Mouse (Mus musculus): ENCODE results near the gene Fignl2. TPM values are rescaled to one million over a fixed set of nuclear protein-coding genes. Genes with fewer than 3 reads are reported as not detected.

Gene Fignl2
- polyA plus RNA-seq, 1 experiment from 2014 or later = 0.82 TPM

DNA sequence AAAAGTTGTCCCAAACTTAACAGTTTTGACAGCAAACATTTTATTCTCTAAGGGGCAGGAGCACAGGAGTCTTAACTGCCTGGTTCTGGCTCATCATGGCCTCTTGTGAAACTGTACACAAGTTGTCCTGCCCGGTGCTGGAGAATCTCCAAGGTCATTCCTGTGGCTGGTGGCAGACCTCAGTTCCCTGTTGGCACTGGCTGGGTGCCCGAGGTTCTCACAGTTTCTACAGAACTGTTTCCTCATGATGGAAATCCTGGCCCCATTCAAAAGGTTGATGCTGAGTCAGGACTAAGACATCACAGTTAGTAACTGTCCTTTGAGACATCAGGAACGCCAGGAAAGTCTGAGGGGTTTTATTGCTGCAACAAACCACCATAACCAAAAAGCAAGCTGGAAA, 8.6 kb upstream of the Fignl2 start:
- H3K27ac ChIP-seq = no peak overlapping the region
- no peaks in the 10 kb centered on the region for H3K36me3 ChIP-seq (replicated peaks)
- H3K27me3 ChIP-seq (ENCODE audit: poor library complexity, severe bottlenecking) = peaks cover 30% of the 10 kb centered on the region
- H3K4me1 ChIP-seq = peaks cover 38% of the 10 kb centered on the region
- no peak for DNase-seq (ENCODE audit: extremely low spot score, low spot score)
- H3K9me3 ChIP-seq = no peaks in the 10 kb centered on the region
- H3K4me3 ChIP-seq = no peak overlapping the region
- WGBS = 85% methylated on average over 3 of the region's 3 CpGs

DNA sequence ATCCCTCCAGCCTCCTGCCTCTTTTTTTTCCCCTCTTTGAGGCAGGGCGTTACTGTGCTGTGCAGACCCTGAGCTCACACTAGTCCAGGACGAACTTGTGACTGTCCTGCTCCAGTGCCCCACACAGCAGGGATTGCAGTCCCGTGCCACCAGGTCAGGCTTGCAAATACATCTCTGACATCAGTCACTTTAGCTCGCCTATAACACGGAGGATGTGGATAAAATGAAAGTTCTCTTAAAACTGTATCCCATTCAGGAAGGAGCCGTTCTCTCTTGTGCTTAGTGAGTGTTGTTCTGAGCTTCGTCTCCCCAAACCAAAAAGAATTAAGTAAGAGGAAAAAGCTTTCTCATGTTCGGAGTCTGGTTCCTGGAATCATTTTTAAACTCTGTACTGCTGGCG, 8.1 kb upstream of the Fignl2 start:
- no peaks in the 10 kb centered on the region for H3K36me3 ChIP-seq (replicated peaks)
- 77% methylated on average over 9 of the region's 9 CpGs for WGBS
- H3K4me3 ChIP-seq = no peak overlapping the region
- no peaks in the 10 kb centered on the region for H3K9me3 ChIP-seq
- peaks cover 26% of the 10 kb centered on the region for H3K27me3 ChIP-seq (ENCODE audit: poor library complexity, severe bottlenecking)
- peaks cover 38% of the 10 kb centered on the region for H3K4me1 ChIP-seq
- DNase-seq (ENCODE audit: extremely low spot score, low spot score) = no peak
- H3K27ac ChIP-seq = no peak overlapping the region

DNA sequence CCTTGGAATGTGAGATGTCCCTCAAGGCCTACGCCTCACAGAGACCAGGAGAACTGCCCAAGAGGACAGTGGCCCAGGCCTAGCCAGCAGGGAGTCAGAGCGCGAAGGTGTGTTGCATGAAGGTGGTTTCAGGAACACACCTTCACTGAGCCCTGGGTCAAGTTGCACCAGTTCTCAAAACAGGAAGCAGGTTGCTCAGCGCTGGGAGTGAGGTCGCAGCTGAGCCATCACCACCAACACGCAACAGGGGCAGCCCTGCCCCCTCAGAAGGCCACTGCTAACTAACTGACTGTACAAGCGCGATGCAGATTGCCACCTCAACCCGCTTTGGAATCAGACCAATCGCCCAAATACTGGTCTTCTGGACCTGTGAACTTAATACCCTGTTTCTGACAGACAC, 6.1 kb upstream of the Fignl2 start:
- no peak for DNase-seq (ENCODE audit: extremely low spot score, low spot score)

DNA sequence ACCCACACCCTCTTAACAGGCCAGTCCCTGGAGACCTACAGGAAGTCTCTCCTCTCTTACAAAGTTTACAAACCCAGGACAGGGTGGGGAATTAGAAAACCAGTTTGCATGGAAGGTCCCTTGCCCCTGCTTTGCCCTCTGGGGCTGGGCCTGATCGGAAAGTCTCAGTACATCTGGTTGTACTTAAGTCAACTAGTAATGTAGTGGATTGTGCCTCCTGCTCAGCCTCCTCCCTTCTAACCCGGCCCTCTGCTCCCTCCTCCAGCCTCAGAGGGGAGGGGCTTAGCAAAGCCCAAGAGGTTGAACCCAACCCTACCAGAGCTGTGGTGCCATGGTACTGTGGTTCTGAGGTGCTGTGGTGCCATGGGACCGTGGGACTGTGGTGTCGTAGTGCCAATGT, 3.9 kb upstream of the Fignl2 start:
- H3K4me1 ChIP-seq = peaks cover 68% of the 10 kb centered on the region
- peaks cover 26% of the 10 kb centered on the region for H3K27me3 ChIP-seq (ENCODE audit: poor library complexity, severe bottlenecking)
- DNase-seq (ENCODE audit: extremely low spot score, low spot score) = no peak
- H3K27ac ChIP-seq = peak overlapping the region; percentile 71
- H3K4me3 ChIP-seq = no peak overlapping the region
- no peaks in the 10 kb centered on the region for H3K36me3 ChIP-seq (replicated peaks)
- H3K9me3 ChIP-seq = no peaks in the 10 kb centered on the region
- WGBS = 56% methylated on average over 4 of the region's 4 CpGs

More for the DNA sequence above, 6.1 kb upstream of the Fignl2 start:
- 75% methylated on average over 10 of the region's 10 CpGs for WGBS
- Histone ChIP-seq H3K9me3 (no peaks in the 10 kb centered on the region), H3K4me1 (peaks cover 56% of the 10 kb centered on the region), H3K36me3 (replicated peaks) (no peaks in the 10 kb centered on the region), H3K27ac (no peak overlapping the region; the same call in 1 of the 2 replicates), H3K4me3 (no peak overlapping the region), H3K27me3 (ENCODE audit: poor library complexity, severe bottlenecking) (peaks cover 27% of the 10 kb centered on the region)

DNA sequence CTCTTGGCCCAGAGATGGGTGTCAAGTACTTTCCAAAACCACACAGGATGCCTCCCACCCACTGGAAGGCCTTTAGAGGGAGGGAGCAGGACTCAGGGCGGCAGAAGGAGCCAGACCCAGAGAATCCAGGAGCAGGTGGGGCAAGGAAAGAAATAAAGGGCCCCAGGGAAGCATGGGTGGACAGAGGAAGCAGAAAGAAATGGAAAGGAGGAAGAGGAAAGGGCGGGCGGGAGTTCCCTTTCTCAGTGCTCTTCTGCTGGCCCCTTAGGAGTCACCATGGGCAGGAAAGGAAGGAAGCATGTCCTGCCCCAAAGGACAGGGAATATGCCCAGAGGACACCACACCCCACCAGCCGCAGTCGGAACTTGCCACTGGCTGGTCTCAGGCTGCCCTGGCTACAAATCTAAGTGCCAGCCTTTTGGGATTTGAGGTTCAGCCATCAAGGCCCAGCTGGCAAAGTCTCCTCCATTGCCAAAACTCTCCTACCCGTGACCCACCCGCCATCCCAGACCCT, 2.7 kb upstream of the Fignl2 start:
- Histone ChIP-seq H3K27me3 (ENCODE audit: poor library complexity, severe bottlenecking) (peaks cover 23% of the 10 kb centered on the region), H3K4me1 (peaks cover 76% of the 10 kb centered on the region), H3K27ac (peak overlapping the region; percentile 71), H3K9me3 (no peaks in the 10 kb centered on the region), H3K4me3 (no peak overlapping the region), H3K36me3 (replicated peaks) (no peaks in the 10 kb centered on the region)
- 78% methylated on average over 7 of the region's 7 CpGs for WGBS
- no peak for DNase-seq (ENCODE audit: extremely low spot score, low spot score)

DNA sequence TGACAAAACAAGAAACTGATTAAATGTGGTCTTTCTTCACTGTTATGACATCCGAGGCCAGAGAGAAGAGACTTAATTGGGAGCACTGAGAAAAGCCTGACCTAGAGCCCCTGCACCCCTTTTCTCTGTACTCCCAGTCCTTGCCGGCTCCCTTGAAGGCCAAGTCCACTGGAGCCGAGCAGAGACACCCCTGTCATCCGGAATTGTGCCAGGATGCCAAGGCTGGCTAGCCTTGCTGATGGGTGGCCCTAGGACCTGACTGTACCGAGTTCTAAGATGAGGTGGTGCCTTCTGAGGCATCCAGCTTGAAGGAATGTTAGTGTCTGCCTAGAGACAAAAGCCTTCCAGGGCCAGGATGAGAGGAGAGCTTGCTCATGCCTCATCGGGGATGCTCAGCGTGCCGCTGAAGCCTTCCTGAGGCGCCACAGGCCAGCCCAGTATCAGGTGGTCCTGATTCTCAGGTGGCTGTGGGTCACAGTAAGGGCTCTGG, 1.7 kb upstream of the Fignl2 start:
- 0 out of 2 replicates have a peak overlapping the region, but pooled peaks have one; percentile 90 for H3K4me3 ChIP-seq
- 78% methylated on average over 9 of the region's 9 CpGs for WGBS
- H3K27ac ChIP-seq = peak overlapping the region; percentile 99
- peaks cover 86% of the 10 kb centered on the region for H3K4me1 ChIP-seq
- H3K27me3 ChIP-seq (ENCODE audit: poor library complexity, severe bottlenecking) = peaks cover 23% of the 10 kb centered on the region
- DNase-seq (ENCODE audit: extremely low spot score, low spot score) = no peak
- no peaks in the 10 kb centered on the region for H3K36me3 ChIP-seq (replicated peaks)
- no peaks in the 10 kb centered on the region for H3K9me3 ChIP-seq

DNA sequence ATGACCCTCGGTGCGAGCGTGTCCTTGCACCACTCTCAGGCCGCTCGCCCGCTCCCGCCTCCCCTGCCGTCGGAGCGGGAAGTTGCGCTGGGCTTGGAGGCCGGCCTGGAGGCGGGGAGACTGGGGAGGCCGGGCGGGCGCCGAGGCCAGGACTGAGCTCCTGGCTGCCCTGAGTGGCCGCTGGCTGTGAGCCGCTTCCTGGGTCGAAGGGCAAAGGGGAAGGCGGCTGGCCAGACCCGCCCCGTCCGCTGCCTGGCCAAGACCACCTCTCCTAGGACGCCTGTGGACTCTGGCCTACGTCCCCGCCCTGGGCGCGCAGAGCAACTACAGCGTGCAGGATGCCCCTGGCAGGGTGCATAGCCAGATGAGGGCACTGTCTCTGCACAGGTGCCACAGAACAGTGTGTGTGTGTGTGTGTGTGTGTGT, 377 bp upstream of the Fignl2 start:
- H3K4me3 ChIP-seq = peak overlapping the region; percentile 90
- no peaks in the 10 kb centered on the region for H3K9me3 ChIP-seq
- peaks cover 23% of the 10 kb centered on the region for H3K27me3 ChIP-seq (ENCODE audit: poor library complexity, severe bottlenecking)
- peaks cover 8% of the 10 kb centered on the region for H3K36me3 ChIP-seq (replicated peaks)
- peak overlapping the region; percentile 99 for H3K27ac ChIP-seq
- WGBS = under 1% methylated on average over 30 of the region's 30 CpGs
- H3K4me1 ChIP-seq = peaks cover 91% of the 10 kb centered on the region
- peak; percentile 84 for DNase-seq (ENCODE audit: extremely low spot score, low spot score)

DNA sequence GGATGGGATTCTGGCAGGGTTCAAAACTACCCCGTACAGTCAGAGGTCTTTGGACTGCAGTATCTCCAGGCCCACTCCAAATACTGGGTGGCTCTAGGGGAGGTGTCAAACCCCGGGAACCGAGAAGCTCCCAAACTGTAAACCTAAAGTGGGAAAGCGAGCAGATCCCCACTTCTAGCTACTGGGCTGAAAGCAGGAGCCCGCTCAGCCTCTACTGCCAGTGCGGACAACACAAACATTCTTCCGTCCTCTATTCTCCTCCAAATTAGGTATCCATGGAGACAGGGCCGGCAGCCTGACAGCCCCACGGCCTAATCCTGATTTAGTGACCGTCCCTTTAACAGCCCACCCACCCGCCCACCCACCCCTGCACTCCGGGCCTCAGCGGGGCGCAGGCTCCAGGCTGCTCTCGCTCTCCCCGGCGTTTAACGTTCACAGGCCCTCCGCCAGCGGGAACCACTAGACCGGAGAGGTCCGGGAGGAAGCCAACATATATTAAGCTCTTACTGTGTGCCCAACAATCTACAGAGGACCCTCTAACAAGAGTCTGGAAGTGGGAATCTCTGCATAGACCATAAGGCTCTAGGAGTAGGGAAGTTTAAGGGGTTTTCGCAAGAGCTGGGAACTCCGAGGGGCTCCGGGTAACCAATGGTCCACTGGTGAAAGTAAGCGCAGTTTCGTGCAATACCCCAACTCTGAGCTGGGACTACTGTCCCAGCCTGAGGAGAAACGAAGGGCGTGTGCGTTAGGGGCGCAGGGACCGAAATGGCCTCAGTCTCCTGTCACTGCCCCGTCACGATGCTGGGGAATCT, 1.2 kb downstream of the Fignl2 start:
- H3K9me3 ChIP-seq = no peaks in the 10 kb centered on the region
- peak; percentile 75 for DNase-seq (ENCODE audit: extremely low spot score, low spot score)
- H3K36me3 ChIP-seq (replicated peaks) = peaks cover 22% of the 10 kb centered on the region
- H3K4me1 ChIP-seq = peaks cover 99% of the 10 kb centered on the region
- peak overlapping the region; percentile 90 for H3K4me3 ChIP-seq
- peak overlapping the region; percentile 99 for H3K27ac ChIP-seq
- peaks cover 23% of the 10 kb centered on the region for H3K27me3 ChIP-seq (ENCODE audit: poor library complexity, severe bottlenecking)
- WGBS = under 1% methylated on average over 34 of the region's 34 CpGs

DNA sequence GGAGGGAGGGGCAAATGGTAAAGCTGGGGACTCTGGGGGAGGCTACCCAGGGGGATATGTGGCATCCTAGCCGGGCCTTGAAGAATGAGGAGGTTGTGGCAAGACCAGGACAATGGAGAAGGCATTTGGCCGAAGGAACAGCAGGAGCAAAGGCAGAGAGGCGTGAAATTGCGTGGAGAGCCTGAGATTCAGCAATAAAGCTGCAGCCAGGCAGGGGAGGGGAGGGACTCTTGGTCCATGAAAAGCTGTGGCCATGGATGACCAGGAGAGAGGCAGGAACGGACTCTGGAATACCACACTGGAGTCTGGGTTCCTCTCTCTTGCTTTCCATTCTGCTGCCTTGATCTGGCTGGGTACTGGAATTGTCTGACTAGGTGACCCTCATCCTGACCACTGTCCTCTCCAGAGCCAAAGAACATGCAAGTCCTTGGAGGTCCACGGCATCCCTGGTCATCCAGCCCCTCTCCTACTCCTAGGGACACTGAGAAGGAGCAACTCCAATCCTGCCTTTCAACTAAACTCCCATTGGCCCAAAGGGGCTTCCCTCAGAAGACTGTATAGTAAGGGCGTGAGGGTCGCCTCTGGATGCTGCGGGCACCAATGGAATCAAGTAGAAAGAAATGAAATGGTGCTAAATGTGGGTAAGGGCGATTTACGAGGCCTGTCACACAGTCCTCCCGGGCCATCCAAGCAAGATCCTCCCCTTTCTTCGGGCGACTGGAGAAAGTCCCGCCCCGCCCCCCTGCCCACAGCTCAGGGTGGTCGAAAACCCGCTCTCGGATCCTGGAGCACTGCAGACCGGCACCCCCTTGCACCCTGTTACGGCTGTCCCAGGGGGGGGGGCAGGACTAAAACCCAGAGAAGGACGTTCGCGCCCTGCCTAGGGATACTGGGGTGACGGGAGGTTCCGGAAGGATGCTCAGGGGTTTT, 2.0 kb downstream of the Fignl2 start:
- Histone ChIP-seq H3K4me1 (peaks cover 99% of the 10 kb centered on the region), H3K36me3 (replicated peaks) (peaks cover 22% of the 10 kb centered on the region), H3K27me3 (ENCODE audit: poor library complexity, severe bottlenecking) (peaks cover 21% of the 10 kb centered on the region), H3K27ac (peak overlapping the region; percentile 99), H3K4me3 (peak overlapping the region; percentile 90), H3K9me3 (no peaks in the 10 kb centered on the region)
- DNase-seq (ENCODE audit: extremely low spot score, low spot score) = peak; percentile 60
- WGBS = 1% methylated on average over 26 of the region's 26 CpGs

DNA sequence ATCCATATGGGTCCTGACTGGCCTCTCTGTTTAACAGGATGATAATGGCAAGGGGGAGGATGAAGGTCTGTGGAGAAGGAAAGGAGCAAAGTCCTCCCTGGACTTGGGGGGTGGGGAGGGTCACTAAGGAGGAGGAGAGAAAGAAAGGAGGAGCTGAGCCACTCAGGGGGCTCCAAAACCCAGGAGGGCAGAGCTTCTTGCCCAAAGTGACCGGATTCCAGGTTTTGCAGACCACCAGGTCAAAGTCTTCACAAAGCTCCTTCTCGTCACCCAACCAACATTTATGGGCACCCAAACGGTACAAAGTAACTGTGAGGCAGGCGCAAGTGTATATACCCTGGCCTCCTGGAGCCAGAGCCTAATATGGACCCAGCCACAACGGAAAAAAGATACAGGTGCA, 2.7 kb downstream of the Fignl2 start:
- peak overlapping the region; percentile 90 for H3K4me3 ChIP-seq
- peak overlapping the region; percentile 99 for H3K27ac ChIP-seq
- no peaks in the 10 kb centered on the region for H3K9me3 ChIP-seq
- peaks cover 14% of the 10 kb centered on the region for H3K27me3 ChIP-seq (ENCODE audit: poor library complexity, severe bottlenecking)
- H3K36me3 ChIP-seq (replicated peaks) = peaks cover 22% of the 10 kb centered on the region
- 10% methylated on average over 5 of the region's 5 CpGs for WGBS
- DNase-seq (ENCODE audit: extremely low spot score, low spot score) = no peak
- H3K4me1 ChIP-seq = peaks cover 99% of the 10 kb centered on the region

DNA sequence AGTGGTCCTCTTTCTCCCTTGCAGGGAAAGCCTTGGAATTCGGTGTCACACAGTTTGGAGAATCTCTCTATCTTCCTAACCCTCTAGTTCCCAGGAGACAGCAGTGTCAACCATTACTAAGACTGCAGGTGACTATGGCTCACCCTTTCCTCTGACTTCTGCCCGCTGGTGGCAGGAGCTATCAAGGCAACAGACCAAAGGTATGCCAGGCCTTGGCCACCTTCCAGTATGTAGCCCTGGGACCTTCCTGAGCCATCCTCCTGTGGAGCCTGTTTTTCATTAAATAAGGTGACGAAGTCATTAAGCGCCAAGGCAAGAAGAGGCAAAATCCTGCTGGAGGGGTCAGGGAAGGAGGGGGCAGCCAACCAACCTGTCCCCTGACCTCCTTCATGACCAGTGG, 3.2 kb downstream of the Fignl2 start:
- DNase-seq (ENCODE audit: extremely low spot score, low spot score) = no peak
- Histone ChIP-seq H3K27ac (peak overlapping the region; percentile 99), H3K4me3 (peak overlapping the region; percentile 90), H3K4me1 (peaks cover 99% of the 10 kb centered on the region), H3K27me3 (ENCODE audit: poor library complexity, severe bottlenecking) (peaks cover 9% of the 10 kb centered on the region; the same call in 1 of the 2 replicates), H3K9me3 (no peaks in the 10 kb centered on the region), H3K36me3 (replicated peaks) (peaks cover 22% of the 10 kb centered on the region)
- WGBS = 68% methylated on average over 4 of the region's 4 CpGs

DNA sequence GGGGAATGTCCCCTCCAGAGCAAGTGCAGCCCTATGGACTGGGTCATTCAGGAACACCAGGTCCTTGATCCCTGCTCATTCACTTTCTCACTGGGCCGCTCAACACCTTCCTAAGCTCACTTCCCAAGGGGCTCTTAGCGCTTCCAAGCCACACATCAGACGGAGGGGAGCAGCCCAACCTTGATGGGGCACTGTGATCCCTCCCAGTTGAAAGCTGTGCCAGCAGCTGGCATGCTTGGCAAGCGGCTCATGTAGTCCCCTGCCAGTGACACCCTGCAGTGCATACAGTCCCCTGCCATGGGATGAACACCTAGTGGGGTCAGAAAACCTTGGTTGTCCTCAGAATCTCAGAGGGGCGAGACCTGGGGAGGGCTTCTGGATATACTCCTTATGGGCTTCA, 4.3 kb downstream of the Fignl2 start:
- DNase-seq (ENCODE audit: extremely low spot score, low spot score) = no peak
- no peak overlapping the region for H3K4me3 ChIP-seq
- H3K4me1 ChIP-seq = peaks cover 99% of the 10 kb centered on the region
- peaks cover 22% of the 10 kb centered on the region for H3K36me3 ChIP-seq (replicated peaks)
- H3K27ac ChIP-seq = no peak overlapping the region
- no peaks in the 10 kb centered on the region for H3K9me3 ChIP-seq
- WGBS = 87% methylated on average over 5 of the region's 5 CpGs
- no peaks in the 10 kb centered on the region for H3K27me3 ChIP-seq (ENCODE audit: poor library complexity, severe bottlenecking)

Measured in forebrain, embryonic 10.5 days (tissue).